Mouse (Mus musculus) neural tube, embryonic 13.5 days (tissue): ENCODE results near the gene Bscl2. TPM values are rescaled to one million over a fixed set of nuclear protein-coding genes. Genes with fewer than 3 reads are reported as not detected.
"Not testable (repeated sequence)": the region's sequence is repeated elsewhere in the genome, so short reads cannot be mapped to it uniquely, and the experiment has no call there.

Source experiments
- ATAC-seq: fragments of 200-750 bp; cut with Nextera tagmentation; 2 replicates; pipeline ENCODE4 v1.8.0; 2017; ENCODE audit warnings: low read depth, mild to moderate bottlenecking, moderate TSS enrichment, moderate library complexity
- H3K27ac ChIP-seq: fragments of 300-500 bp; sonication (generic); replicated peaks from 2 replicates; pipeline ENCODE4 v1.5.1; 2015; ENCODE audit warnings: moderate library complexity, mild to moderate bottlenecking, inconsistent platforms
- H3K27me3 ChIP-seq: fragments of 300-500 bp; sonication (generic); 2 replicates; pipeline ENCODE4 v1.6.1; 2015; ENCODE audit warnings: mild to moderate bottlenecking, inconsistent platforms
- H3K36me3 ChIP-seq: fragments of 300-500 bp; sonication (generic); 2 replicates; pipeline ENCODE4 v1.6.1; 2015; ENCODE audit warnings: mild to moderate bottlenecking, inconsistent platforms
- H3K4me1 ChIP-seq: fragments of 300-500 bp; sonication (generic); replicated peaks from 2 replicates; pipeline ENCODE4 v1.6.1; 2015; ENCODE audit warnings: inconsistent platforms
- H3K4me2 ChIP-seq: fragments of 300-500 bp; sonication (generic); 2 replicates; pipeline ENCODE4 v1.6.1; 2015; ENCODE audit warnings: inconsistent platforms, mild to moderate bottlenecking, moderate library complexity
- H3K4me3 ChIP-seq: fragments of 300-500 bp; sonication (generic); 2 replicates; pipeline ENCODE4 v1.5.1; 2015; ENCODE audit warnings: mild to moderate bottlenecking, inconsistent platforms
- H3K9ac ChIP-seq: fragments of 300-500 bp; sonication (generic); 2 replicates; pipeline ENCODE4 v1.6.1; 2015; ENCODE audit warnings: moderate library complexity, mild to moderate bottlenecking, inconsistent platforms
- H3K9me3 ChIP-seq: fragments of 300-500 bp; sonication (generic); 2 replicates; pipeline ENCODE4 v1.6.1; 2016; ENCODE audit warnings: inconsistent platforms
- WGBS: fragments of 180-500 bp; shearing (Covaris S2); methylation state at CpG from one replicate; pipeline ENCODE4 v1.1.7; 2015; 5-methylcytosine and 5-hydroxymethylcytosine counted together
- polyA plus RNA-seq: library from polyadenylated mRNA; unstranded; fragments of >200 nt; fragmentation: Nextera tagmentation; extraction: Ambion mirVana; gene quantifications from 2 replicates; pipeline ENCODE4 v1.2.1, GENCODE M21; 2015

Gene Bscl2
- polyA plus RNA-seq, 1 experiment from 2014 or later, result 84.2 TPM

- Histone ChIP-seq H3K4me1 (no peaks in the 10 kb centered on the region), H3K27ac (no peak overlapping the region), H3K9ac (no peak overlapping the region), H3K4me3 (no peak overlapping the region), H3K4me2 (no peak overlapping the region), H3K27me3 (no peaks in the 10 kb centered on the region; the same call in 1 of the 2 replicates), H3K9me3 (no peaks in the 10 kb centered on the region), H3K36me3 (peaks cover 20% of the 10 kb centered on the region)
- WGBS, result 57% methylated on average over 10 of the region's 10 CpGs
- no peak for ATAC-seq
Observed at GRCm38 (mm10) chr19:8852236-8852928, 15.1 kb downstream of the Bscl2 start.

GRCm38 (mm10) chr19:8853117-8853516, 15.8 kb downstream of the Bscl2 start:
- Histone ChIP-seq H3K36me3 (peaks cover 13% of the 10 kb centered on the region), H3K4me3 (no peak overlapping the region), H3K9me3 (no peaks in the 10 kb centered on the region), H3K27me3 (no peaks in the 10 kb centered on the region; the same call in 1 of the 2 replicates), H3K9ac (no peak overlapping the region), H3K4me1 (no peaks in the 10 kb centered on the region), H3K27ac (no peak overlapping the region), H3K4me2 (no peak overlapping the region)
- no peak for ATAC-seq
- 83% methylated on average over 3 of the region's 3 CpGs for WGBS

GRCm38 (mm10) chr19:8857689-8858088, 20.4 kb downstream of the Bscl2 start:
- 42% methylated on average over 4 of the region's 4 CpGs for WGBS
- no peak overlapping the region for H3K4me2 ChIP-seq
- no peak overlapping the region for H3K9ac ChIP-seq
- no peaks in the 10 kb centered on the region for H3K4me1 ChIP-seq
- no peak overlapping the region for H3K27ac ChIP-seq
- H3K36me3 ChIP-seq, result no peaks in the 10 kb centered on the region
- no peaks in the 10 kb centered on the region; the same call in 1 of the 2 replicates for H3K27me3 ChIP-seq
- H3K9me3 ChIP-seq, result no peaks in the 10 kb centered on the region
- no peak for ATAC-seq
- H3K4me3 ChIP-seq, result no peak overlapping the region

GRCm38 (mm10) chr19:8859018-8859417, 21.8 kb downstream of the Bscl2 start:
- ATAC-seq, result no peak
- no peaks in the 10 kb centered on the region for H3K4me1 ChIP-seq
- no peaks in the 10 kb centered on the region for H3K36me3 ChIP-seq
- H3K4me3 ChIP-seq, result no peak overlapping the region
- no peak overlapping the region for H3K9ac ChIP-seq
- H3K4me2 ChIP-seq, result no peak overlapping the region
- H3K9me3 ChIP-seq, result no peaks in the 10 kb centered on the region
- no peaks in the 10 kb centered on the region; the same call in 1 of the 2 replicates for H3K27me3 ChIP-seq
- no peak overlapping the region for H3K27ac ChIP-seq
- 23% methylated on average over 1 of the region's 1 CpGs for WGBS

GRCm38 (mm10) chr19:8864265-8864664, 27.0 kb downstream of the Bscl2 start:
- no peaks in the 10 kb centered on the region for H3K27me3 ChIP-seq
- no peaks in the 10 kb centered on the region for H3K36me3 ChIP-seq
- H3K4me2 ChIP-seq, result no peak overlapping the region
- ATAC-seq, result no peak
- H3K9me3 ChIP-seq, result no peaks in the 10 kb centered on the region
- H3K4me1 ChIP-seq, result no peaks in the 10 kb centered on the region
- H3K27ac ChIP-seq, result no peak overlapping the region
- H3K9ac ChIP-seq, result no peak overlapping the region
- H3K4me3 ChIP-seq, result no peak overlapping the region
- 84% methylated on average over 6 of the region's 6 CpGs for WGBS

- H3K4me2 ChIP-seq, result peak overlapping the region; percentile 91
- peaks cover 25% of the 10 kb centered on the region for H3K36me3 ChIP-seq
- H3K27me3 ChIP-seq, H3K27ac ChIP-seq, H3K9ac ChIP-seq, H3K9me3 ChIP-seq, ATAC-seq: not testable (repeated sequence)
- peak overlapping the region; percentile 97; the same call in 1 of the 2 replicates for H3K4me3 ChIP-seq
- 70% methylated on average over 3 of the region's 3 CpGs for WGBS
- peaks cover 16% of the 10 kb centered on the region for H3K4me1 ChIP-seq
Observed at GRCm38 (mm10) chr19:8870381-8870780, 33.1 kb downstream of the Bscl2 start.

- H3K4me1 ChIP-seq, result peaks cover 16% of the 10 kb centered on the region
- no peaks in the 10 kb centered on the region for H3K9me3 ChIP-seq
- WGBS, result 65% methylated on average over 9 of the region's 9 CpGs
- H3K27ac ChIP-seq, result peak overlapping the region; percentile 84
- H3K36me3 ChIP-seq, result peaks cover 29% of the 10 kb centered on the region
- H3K9ac ChIP-seq, result peak overlapping the region; percentile 97
- ATAC-seq, result peak; percentile 51
- H3K27me3 ChIP-seq, result no peaks in the 10 kb centered on the region
- H3K4me2 ChIP-seq, result peak overlapping the region; percentile 91
- H3K4me3 ChIP-seq, result peak overlapping the region; percentile 97
Observed at GRCm38 (mm10) chr19:8870838-8871237, 33.6 kb downstream of the Bscl2 start.

GRCm38 (mm10) chr19:8871267-8872186, 34.3 kb downstream of the Bscl2 start, which contains the start of gene Ubxn1:
TSS of gene Ubxn1 (plus strand) at chr19:8871496.
- Histone ChIP-seq H3K9ac (peak within 1 kb of the TSS; percentile 97), H3K27ac (peak within 1 kb of the TSS; percentile 84), H3K4me2 (peak within 1 kb of the TSS; percentile 91), H3K27me3 (no peaks in the 10 kb centered on the region), H3K36me3 (peaks cover 36% of the 10 kb centered on the region), H3K4me1 (peaks cover 16% of the 10 kb centered on the region), H3K4me3 (peak within 1 kb of the TSS; percentile 97), H3K9me3 (no peaks in the 10 kb centered on the region)
- ATAC-seq, result peak; percentile 97
- 1% methylated on average over 59 of the region's 59 CpGs for WGBS

GRCm38 (mm10) chr19:8872266-8872840, 35.1 kb downstream of the Bscl2 start:
- H3K36me3 ChIP-seq, result peaks cover 42% of the 10 kb centered on the region
- peak overlapping the region; percentile 84; the same call in 1 of the 2 replicates for H3K27ac ChIP-seq
- ATAC-seq, result no peak
- peak overlapping the region; percentile 97 for H3K4me3 ChIP-seq
- H3K9ac ChIP-seq, result peak overlapping the region; percentile 97
- H3K27me3 ChIP-seq, result no peaks in the 10 kb centered on the region
- WGBS, result 76% methylated on average over 10 of the region's 10 CpGs
- H3K9me3 ChIP-seq, result no peaks in the 10 kb centered on the region
- peak overlapping the region; percentile 91 for H3K4me2 ChIP-seq
- peaks cover 16% of the 10 kb centered on the region for H3K4me1 ChIP-seq

- H3K27ac ChIP-seq, result no peak overlapping the region
- no peak for ATAC-seq
- WGBS, result 96% methylated on average over 7 of the region's 7 CpGs
- peaks cover 53% of the 10 kb centered on the region for H3K36me3 ChIP-seq
- H3K4me1 ChIP-seq, result peaks cover 30% of the 10 kb centered on the region
- H3K4me3 ChIP-seq, result no peak overlapping the region
- no peaks in the 10 kb centered on the region for H3K9me3 ChIP-seq
- H3K4me2 ChIP-seq, result no peak overlapping the region
- H3K27me3 ChIP-seq, result no peaks in the 10 kb centered on the region
- H3K9ac ChIP-seq, result no peak overlapping the region
Observed at GRCm38 (mm10) chr19:8875031-8875430, 37.8 kb downstream of the Bscl2 start.

GRCm38 (mm10) chr19:8880311-8881033, 43.2 kb downstream of the Bscl2 start, which contains the start of gene Uqcc3:
TSS of gene Uqcc3 (minus strand) at chr19:8880923.
- peak; percentile 98 for ATAC-seq
- H3K4me3 ChIP-seq, result peak within 1 kb of the TSS; percentile 83
- peak within 1 kb of the TSS; percentile 88 for H3K27ac ChIP-seq
- H3K4me1 ChIP-seq, result peaks cover 15% of the 10 kb centered on the region
- under 1% methylated on average over 42 of the region's 42 CpGs for WGBS
- H3K9ac ChIP-seq, result peak within 1 kb of the TSS; percentile 82
- no peaks in the 10 kb centered on the region for H3K9me3 ChIP-seq
- no peaks in the 10 kb centered on the region for H3K27me3 ChIP-seq
- H3K4me2 ChIP-seq, result peak within 1 kb of the TSS; percentile 70
- peaks cover 28% of the 10 kb centered on the region for H3K36me3 ChIP-seq
